Mouse (Mus musculus): ENCODE measurements around the gene Znfx1.
A peak's percentile ranks its signal among the peaks of the same experiment; 100 is the strongest.

The Znfx1 gene

GRCm38 (mm10) chr2:167062965-167063880, at the start of gene Znfx1:
Gene Znfx1, minus strand, starts transcription at chr2:167063015.
- DNase-seq: peak; percentile 95 to 96

- DNase-seq: no peak
Measured at GRCm38 (mm10) chr2:167112259-167112658, 49.4 kb upstream of the Znfx1 start.

GRCm38 (mm10) chr2:167109506-167109905, 46.7 kb upstream of the Znfx1 start:
- DNase-seq: no peak

- no peak for DNase-seq
Measured at GRCm38 (mm10) chr2:167103546-167103945, 40.7 kb upstream of the Znfx1 start.

- DNase-seq: peak; percentile 26 to 34
Measured at GRCm38 (mm10) chr2:167101743-167102441, 39.1 kb upstream of the Znfx1 start.

GRCm38 (mm10) chr2:167094688-167095087, 31.9 kb upstream of the Znfx1 start:
- DNase-seq: no peak

- DNase-seq: peak; percentile 22 to 43
Measured at GRCm38 (mm10) chr2:167093171-167093900, 30.5 kb upstream of the Znfx1 start.

- DNase-seq: no peak
Measured at GRCm38 (mm10) chr2:167090271-167090670, 27.5 kb upstream of the Znfx1 start.

- DNase-seq: no peak
Measured at GRCm38 (mm10) chr2:167086836-167087235, 24.0 kb upstream of the Znfx1 start.

- DNase-seq: no peak
Measured at GRCm38 (mm10) chr2:167086092-167086491, 23.3 kb upstream of the Znfx1 start.

GRCm38 (mm10) chr2:167081639-167082038, 18.8 kb upstream of the Znfx1 start:
- no peak for DNase-seq

GRCm38 (mm10) chr2:167081135-167081534, 18.3 kb upstream of the Znfx1 start:
- no peak for DNase-seq

- no peak for DNase-seq
Measured at GRCm38 (mm10) chr2:167080387-167080786, 17.6 kb upstream of the Znfx1 start.

GRCm38 (mm10) chr2:167079535-167080257, 16.9 kb upstream of the Znfx1 start:
- peak; percentile 52 to 53 for DNase-seq

- peak in 1 of 2 experiments; percentile 29 for DNase-seq
Measured at GRCm38 (mm10) chr2:167078931-167079495, 16.2 kb upstream of the Znfx1 start.

GRCm38 (mm10) chr2:167078486-167078885, 15.7 kb upstream of the Znfx1 start:
- no peak for DNase-seq

GRCm38 (mm10) chr2:167077199-167077962, 14.6 kb upstream of the Znfx1 start:
- no peak for DNase-seq

GRCm38 (mm10) chr2:167076759-167077158, 13.9 kb upstream of the Znfx1 start:
- DNase-seq: no peak

- DNase-seq: no peak
Measured at GRCm38 (mm10) chr2:167076352-167076751, 13.5 kb upstream of the Znfx1 start.

GRCm38 (mm10) chr2:167074587-167074986, 11.8 kb upstream of the Znfx1 start:
- DNase-seq: no peak

All from lung, adult 18-20 months (tissue).